Mouse (Mus musculus) T-helper 1 cell (primary cell): ENCODE results near the gene Eif2d.

Source experiments
- in situ Hi-C: fragments of 300-600 bp; cut with MboI, MseI; formaldehyde crosslinking; loops from one replicate; pipeline ENCODE4 v1.15.1; 2025; ENCODE audit warnings: high pct_unique_total_duplicates

The Eif2d gene

DNA sequence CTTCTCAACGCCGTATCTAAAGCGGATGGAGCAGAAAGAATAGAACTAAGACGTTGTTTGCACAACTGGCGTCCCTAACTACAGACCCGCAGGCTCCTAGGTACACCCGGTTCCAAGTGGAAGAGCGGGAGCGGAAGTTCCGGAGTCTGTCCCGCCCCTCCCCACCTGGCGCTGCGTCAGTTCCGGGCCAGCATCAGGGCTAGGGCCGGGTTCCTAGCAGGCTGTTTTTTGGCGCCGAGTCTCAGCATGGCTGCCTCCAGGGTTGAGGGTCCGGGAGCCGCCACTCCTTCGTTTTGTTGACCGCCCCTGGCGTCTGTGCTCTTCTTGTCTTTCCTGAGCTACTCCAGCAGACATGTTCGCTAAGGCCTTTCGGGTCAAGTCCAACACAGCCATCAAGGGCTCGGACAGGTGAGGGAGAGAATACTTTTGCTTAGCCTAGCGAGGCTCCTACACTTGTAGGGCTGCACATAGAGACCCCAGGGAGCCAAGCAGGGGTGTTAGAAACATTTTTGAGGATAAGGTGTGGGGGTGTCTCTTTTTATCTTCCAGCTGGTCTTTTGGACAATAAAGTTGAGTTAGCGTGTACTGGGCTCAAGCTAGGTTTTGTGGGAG lies at the start of gene Eif2d:
TSS of gene Eif2d (plus strand) at position 164 of the 612 bp plus-strand sequence.
- in situ Hi-C loops: loop anchor here (5.0 kb wide), 1 partner anchor 36 kb away; no protein-coding TSS in a partner anchor

DNA sequence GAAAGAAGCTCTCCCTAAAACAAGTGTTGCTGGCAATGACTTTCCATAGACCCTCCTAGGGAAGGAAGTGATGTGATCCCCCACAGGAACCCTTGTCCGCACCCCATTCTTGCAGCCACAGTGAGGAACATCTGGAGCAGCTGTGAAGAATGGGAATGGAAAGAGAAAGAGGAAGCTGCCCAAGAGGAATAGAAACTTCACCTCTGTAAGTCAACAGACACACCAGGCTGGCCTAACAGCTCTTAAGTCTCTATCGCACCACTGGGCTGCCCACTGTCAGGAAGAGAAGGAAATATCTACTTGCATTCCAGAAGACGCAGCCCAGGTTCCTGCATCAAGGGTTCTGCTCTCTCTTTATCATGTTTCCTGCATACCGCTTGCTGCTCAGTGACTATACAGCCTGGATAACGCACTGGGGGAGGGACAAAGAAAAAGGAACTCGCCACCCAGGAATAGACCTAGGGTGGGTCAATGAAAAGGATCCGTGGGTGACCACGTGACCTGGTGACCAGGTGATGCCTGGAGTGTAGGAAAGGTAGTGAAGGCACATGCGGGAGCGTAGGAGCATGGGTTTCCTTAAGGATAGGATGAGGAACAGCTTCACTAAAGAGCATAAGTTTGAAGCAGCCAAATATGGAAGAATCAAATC lies 49.1 kb upstream of the Eif2d start:
- in situ Hi-C loops: no loop called here

DNA sequence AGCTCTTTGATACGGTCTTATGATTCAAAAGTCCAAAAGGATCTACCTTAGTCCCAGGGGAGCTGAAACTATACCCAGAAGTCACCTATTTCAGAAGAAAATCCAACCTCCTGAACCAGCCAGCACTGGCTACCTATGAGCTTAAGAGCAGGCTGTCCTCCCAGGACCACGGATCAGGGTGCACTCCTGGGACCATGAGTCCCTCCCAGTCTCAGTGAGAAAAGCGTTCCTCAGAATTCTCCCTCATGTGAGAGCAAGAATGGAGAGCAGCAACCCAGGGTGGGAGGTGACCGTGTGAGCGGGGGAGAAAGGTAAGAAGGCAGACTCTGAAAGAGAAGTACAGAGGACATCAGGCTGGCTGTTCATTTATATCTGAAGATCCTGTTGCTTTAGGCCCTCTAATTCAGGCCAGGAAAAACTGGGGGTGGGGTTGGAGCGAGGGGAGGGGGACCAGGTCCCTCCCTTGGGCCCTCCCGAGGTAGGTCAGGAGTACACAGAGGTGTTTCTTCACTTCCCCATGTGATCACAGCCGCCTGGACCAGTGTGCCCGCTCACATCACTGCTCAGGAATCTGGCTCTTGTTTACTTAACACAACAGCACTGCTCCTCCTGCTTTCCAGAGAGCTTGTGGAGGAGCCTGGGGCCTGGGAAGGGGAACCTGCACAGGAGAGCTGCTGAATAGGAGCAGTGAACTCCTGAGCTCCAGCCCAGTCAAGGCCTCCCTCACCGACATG lies 45.2 kb upstream of the Eif2d start:
- in situ Hi-C loops: no loop called here

DNA sequence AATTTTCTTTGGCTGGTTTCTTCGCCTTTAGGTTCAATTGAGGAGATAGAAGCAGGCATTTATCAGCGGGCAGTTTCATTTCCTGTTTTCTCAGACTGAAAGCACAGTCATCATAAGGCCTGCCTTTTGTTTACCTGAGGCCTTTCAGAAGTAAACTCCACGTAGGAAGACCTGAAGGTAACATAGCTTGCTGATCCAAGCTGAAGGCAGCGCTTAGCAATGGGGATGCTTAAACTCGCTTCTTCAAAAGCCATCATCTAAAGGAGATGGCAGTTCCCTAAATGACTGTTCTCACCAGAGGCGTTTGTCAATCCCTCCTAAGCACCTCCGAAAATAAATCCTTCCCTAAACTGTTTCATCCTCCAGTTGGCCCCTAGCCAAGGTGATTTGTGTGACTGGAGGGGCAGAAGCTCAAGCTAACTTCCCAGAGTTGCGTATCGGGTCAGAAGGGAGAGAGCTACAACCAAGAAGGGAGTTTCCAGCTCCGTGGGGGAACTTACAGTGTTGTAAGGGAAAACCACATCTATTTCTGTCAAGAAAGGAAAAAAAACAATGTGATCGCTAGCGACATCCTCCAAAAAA lies 42.4 kb upstream of the Eif2d start:
- in situ Hi-C loops: no loop called here

DNA sequence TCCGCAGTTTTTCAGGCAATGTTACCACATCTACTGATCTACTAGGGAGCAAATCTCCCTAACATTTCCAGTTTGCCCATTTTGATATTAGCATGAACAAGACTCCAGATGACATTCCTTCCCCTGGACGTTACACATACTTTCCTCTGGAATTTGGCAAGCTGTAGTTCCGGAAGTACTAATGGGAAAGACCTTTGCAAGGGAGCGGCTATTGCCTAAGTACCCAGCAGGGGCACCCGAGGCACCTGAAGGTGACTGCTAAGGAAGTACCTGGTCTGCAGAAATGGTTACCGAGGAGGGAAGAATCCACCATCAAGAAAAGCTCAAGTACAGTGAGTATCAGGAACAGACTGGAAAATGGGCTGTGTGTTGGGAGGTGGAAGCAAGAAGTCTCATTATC lies 40.4 kb upstream of the Eif2d start:
- in situ Hi-C loops: no loop called here

DNA sequence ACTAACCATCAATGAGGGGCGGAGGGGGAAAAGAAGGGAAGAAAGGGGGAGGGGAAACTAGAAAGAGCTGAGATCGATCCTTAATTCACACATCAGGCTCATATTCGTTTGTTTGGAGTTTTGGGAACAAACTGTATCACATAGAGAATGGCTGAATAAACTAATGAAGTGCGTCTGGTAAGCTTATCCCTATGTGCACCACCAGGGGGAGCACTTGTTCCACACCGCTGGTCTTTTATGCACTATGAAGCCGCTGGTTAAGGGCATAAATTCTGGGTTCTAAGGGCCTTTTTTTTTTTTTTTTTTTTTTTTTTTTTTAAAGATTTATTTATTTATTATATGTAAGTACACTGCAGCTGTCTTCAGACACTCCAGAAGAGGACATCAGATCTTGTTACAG lies 37.0 kb upstream of the Eif2d start:
- in situ Hi-C loops: loop anchor here (5.0 kb wide), 2 partner anchors 36 to 86 kb away; partner anchors contain the start of gene Eif2d

DNA sequence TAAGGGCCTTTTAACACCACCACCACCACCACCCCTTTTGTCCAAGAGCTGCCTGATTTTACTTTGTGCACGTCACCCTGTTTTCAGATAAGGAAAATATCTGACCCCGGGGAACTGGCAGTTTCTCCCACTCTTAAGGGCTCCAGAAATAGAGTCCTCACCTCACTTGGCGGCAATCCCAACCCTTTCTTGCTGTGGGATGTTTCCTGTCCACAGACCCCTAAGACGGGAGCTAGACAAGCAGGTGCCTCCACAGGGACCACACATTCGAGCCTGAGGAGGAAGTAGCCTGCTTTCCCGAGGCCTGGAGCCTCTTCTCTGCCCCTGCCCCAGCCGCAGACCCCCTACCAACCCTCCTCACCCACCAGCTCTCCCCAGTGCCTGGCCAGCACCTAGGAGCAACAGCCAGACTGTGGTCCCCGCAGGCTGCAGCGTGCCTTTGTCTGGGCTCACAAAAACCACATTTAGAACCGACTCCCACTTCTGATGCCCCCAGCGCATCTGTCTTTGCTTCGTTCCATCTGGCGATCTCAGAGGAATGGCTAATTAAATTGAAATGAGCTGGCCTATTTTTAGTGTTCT lies 36.5 kb upstream of the Eif2d start:
- in situ Hi-C loops: loop anchor here (5.0 kb wide), 2 partner anchors 36 to 86 kb away; partner anchors contain the start of gene Eif2d

DNA sequence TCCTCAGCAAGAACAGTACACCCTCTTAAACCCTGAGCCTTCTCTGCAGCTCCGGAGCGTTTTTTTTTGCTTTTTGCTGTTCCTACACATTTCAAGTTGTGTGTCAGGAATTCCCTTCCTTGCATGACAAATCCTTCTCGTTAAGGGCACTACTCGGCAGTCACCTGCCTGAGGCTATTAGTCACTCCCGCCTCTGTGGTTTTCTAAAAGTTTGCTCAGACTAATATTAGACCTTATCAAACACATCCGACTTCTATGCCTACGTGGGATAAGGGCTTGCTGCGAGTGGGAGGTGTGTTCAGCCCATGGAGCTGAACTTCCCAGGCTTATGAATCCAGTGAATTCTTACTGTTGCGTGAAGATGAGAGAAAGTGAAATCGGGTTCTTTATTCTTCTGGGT lies 34.5 kb upstream of the Eif2d start:
- in situ Hi-C loops: loop anchor here (5.0 kb wide), 2 partner anchors 34 to 84 kb away; partner anchors contain the start of gene Eif2d

DNA sequence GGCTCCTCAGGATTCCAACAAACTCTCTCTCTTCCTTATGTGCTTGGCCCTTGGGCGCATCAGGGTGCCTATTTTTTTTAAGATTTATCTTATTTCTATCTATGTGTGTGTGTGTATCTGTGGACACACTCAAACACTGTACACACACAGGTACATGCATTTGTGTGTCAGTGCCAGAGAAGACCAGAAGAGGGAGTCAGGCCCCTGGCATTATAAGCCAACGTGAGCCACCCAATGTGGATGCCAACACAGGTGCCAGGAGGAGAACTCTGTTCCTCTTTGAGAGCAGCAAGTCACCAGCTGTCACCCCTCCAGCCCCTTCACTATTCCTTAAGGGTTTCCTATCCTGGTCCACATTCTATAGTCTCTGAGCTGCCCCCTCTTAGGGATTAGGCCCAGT lies 34.0 kb upstream of the Eif2d start:
- in situ Hi-C loops: loop anchor here (5.0 kb wide), 2 partner anchors 33 to 83 kb away; partner anchors contain the start of gene Eif2d

DNA sequence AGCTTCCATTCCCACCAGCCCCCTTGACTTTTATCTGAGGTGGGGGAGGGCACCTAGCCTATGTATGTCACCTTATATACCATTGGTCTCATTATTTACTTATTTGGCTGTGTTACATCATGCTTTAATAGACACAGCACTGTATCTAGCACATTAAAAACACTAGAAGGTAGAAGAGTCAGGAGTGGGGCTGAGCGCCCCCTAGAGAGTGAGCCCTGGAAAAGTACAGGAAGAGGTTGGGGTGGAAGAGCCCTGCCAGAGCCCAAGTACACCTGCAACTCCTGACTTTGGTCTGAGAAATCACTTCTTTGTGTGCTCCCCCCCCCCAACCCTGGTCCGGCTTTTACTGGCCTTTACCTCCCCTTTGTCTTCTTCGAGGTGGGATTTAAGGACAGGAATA lies 31.0 kb upstream of the Eif2d start:
- in situ Hi-C loops: no loop called here

DNA sequence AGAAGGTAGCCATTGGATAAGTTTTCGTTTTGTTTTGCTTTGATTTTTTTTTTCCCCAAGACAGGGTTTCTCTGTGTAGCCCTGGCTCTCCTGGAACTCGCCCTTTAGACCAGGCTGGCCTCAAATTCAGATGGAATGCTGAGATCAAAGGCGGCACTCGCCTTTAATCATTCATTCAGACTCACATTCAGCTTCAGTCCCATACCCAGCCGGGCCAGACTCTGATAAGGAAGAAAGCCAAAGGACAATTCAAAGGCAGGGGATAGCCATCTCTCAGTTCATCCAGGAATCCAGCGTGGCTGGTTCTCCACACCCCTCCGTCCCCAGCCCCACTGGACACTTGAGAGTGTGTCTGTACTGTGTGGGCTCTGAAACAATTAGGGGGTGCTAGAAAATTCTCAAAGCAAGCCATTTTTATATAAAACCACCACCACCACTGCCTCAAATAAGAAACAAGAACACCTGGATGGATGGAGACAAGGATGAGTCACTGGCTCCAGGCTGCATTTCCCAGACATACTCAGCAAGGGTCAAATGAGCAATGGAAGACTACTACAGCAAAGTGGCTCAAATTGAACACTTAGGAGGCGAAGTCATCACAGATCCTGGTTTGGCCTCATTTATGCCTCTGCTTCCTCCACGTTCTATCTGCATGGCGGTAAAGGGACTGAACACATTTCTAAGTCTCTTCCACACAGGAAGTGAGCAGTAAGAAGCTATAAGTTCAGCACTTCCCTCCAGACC lies 29.3 kb upstream of the Eif2d start:
- in situ Hi-C loops: no loop called here

DNA sequence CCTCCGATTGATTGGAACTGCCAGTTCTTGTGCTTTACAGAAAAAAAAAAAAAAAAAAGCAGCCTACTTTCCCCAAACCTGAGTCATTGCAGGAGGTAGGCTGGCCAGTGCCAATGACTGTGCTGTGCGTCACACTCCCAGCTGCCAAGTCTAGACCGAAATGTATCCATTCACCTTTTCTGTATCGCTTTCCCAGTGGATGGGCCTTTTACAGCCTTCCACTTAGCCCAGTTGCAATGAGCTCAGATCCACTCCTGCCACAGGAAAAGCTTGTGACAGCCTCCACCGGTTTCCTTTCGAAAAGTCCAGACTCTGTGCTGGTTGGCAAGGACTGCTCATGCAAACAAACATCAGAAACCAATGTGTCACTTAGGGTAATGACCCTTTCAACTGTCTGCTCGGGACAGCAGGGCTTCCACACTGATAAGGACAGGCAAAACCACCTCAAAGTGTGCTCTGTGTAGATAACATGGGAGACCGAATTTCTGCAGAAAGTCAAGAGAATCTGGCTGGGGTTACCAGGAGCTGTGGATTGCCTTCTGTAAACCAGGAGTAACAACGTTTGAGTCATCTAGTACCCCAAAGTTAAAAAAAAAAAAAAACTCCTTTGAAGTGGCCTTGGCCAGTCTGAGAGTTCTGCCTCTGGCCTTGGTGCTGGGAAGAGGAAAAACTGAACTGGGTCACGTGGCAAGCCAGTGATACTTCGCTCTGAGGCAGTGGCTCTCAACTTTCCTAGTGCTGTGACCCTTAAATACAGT lies 26.8 kb upstream of the Eif2d start:
- in situ Hi-C loops: no loop called here

DNA sequence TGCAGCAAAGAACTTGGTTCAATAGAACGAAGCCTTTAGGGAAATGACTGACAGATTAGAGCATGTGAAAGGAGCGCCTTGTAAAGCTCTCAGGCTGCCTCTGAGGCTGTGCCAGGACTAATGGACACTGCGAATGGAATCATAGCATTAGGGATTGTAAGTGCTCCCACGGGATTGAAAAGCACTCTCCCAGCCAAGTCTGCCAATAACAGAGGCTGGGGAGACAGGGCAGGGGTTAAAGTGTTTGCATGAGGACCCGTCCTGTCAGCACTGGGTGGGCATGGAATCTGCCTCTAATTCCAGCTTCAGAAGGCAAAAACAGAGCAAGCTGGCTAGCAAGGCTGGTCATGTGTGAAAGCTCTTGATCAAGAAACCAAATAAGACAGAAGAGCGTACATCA lies 18.8 kb upstream of the Eif2d start:
- in situ Hi-C loops: no loop called here

DNA sequence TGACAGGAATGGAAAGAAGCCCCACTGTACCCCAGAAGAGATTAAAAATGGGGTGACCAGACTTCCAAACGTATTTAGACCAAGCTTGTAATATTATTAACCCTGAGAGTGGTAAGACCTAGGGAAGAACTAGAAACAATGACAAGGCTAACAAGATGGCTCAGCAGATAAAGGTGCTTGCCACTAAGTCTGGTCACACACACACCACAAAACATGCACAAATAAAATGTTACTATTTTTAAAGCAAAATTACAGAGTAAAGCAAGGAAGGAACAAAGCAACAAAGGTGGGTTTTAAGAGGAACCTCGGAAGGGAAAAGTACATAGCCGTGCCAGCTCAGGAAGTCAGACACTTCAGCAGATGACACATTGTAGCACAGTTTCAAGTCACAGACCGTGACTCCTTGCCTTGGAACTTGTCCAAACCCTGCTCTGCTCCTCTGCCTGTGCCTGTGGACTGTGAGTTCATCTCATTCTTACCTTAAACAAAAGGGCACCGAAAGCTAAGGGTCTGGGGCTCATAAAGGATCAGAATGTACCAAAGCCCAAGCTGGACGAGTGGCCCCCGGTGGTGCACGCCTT lies 17.9 kb upstream of the Eif2d start:
- in situ Hi-C loops: no loop called here

DNA sequence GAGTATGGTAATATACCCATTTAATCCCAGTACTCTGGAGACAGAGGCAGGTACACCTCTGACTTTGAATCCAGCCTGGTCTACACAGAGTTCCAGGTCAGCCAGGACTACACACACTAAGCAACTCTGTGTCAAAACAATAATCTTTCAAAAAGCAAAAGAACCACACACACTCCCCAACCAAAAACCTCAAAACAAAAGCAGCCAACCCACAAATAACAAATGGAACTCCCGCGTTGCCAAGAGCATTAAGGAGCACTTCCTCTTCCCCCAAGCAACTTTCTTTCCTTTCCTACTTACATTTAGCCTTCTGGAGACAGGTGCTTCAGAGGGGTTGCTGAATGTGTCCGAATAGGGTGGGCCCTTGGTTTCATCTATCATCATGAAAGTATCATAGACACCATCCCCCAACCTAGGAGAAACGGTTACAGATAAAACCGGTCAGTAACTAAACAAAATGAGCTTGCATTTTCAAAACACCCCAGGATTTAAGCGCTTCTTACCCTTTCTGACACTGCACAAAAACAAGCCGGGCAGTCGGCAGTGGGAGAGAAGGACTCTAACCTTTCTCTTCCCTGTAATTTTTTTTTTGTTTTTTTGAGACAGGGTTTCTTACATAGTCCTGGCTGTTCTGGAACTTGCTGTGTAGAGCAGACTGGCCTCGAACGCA lies 16.9 kb upstream of the Eif2d start:
- in situ Hi-C loops: no loop called here

DNA sequence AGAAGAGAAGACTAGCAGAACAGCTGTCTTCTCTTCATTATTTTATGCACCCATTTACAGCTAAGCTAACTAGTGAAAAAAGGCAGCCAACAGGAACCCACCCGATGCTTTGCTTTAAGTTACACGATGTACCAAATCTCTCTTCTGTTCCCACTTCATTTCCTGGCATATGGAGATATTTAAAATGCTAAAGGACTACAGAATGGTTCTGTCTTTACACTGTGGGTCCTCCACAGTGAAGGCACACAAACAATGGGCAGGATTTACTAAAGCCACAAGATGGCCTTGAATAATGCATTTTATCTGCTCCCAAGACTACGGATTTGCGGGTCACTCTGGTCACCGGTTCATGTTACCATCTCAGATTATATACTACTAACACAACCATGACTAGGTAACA lies 15.9 kb upstream of the Eif2d start:
- in situ Hi-C loops: no loop called here

DNA sequence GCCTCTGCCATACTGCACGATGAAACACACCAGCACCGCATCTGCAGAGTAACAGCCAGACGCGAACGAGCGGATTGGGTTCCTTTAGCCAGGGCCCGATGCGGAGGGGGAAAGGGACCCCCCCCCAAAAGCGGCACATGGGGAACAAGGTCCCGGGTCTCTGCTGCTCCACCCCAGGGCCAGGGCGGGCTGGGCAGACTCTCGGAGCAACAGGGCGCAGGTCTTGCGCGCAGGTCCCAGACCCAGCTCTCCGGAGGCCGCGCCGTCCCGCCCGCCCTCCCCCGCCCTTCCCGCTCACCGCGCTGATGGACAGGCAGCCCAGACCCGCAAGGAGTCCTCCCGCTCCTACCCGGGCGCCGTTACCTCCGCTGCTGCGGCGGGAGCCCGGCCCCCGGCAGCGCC lies 15.3 kb upstream of the Eif2d start:
- in situ Hi-C loops: no loop called here

DNA sequence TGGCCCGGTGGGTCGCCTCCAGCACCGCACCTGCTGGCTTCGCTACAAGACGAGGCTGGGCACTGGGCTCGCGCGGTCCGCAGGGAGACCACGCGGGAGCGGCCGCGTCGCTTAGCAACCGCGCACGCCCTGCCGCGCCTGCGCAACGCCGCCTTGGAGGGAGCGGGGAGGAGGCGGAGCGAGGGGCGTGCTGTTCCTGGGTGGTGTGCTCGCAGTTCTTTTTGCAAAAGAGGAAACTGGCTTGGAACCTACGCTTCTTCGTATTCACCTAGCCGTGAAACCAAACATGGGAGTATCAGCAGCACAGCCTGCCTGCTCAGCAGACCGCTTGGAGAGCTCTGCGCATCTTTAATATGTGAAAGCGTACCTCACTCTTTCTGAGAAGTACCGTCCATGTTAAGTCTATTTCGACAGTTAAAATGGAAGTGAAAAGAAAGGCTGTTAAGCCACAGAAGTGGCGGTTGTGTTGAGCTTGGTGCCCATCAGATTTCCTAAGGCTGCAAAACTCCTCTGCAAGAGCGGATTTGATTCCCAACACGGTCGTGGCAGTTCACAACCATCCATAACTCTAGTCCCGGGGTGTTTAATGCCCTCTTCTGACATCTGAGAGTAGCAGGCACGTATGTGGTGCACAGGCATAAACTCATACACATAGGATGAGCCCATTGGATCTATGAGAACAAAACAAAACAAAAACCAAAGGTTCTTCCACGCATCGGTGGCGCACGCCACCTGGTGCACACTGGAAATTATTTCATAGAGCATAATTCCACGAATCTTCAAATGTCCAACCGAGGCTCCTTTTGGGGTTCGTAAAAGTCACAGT lies 14.6 kb upstream of the Eif2d start, which contains the start of gene Dyrk3:
TSS of gene Dyrk3 (minus strand) at position 150 of the 826 bp plus-strand sequence.
- in situ Hi-C loops: no loop called here
